Mouse (Mus musculus) 3T3-L1 (cell line): Measurements from ENCODE around the gene Ccdc78.
A peak's percentile ranks its signal among the peaks of the same experiment; 100 is the strongest.
"Not testable (repeated sequence)": the region's sequence is repeated elsewhere in the genome, so short reads cannot be mapped to it uniquely, and the experiment has no call there.

Experiments used
- DNase-seq: peaks from one replicate; pipeline ENCODE4 v3.0.0-alpha.2; 2015; ENCODE audit warnings: low read depth, low spot score

The Ccdc78 gene

DNA sequence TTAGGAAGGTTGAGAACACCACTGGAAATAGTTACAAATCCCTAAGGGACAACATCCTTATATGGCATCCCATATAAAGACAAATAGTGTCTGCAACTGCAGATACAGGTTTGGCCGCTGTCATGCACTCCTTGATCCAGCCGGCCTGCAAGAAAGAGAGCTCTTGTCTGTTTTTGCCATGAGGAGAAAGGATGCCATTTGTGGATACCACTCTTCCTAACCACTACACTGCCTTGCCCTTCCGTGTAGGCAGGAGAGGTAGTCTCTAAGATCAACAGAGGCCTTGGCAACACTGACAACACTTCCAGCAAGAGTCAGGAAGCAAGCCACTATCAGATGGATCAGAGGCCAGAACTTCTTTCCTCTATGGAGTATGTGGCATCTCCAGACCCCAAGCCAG is at the start of gene Ccdc78:
Ccdc78 (plus strand) TSS at position 301 of the 400 bp plus-strand sequence.
- DNase-seq: no peak

DNA sequence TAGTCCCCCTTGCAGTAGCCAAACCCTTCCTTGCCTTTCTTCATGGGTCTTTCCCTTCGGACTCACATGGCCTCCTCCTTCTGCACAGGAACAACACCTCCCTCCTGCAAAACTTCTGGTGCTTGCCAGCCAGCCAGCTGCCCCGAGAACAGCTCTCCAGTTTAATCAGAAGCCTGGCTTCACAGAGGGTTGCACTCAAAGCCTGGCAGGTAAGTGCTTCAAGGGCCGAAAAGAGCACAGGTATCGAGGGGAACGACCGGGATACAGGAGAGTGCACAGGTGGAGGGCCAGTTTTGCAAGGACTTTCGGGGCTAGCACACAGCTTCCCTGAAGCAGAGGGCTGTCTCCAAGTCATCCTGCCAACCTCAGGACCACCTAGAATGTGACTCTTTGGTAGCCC is 47.5 kb upstream of the Ccdc78 start:
- DNase-seq: no peak

DNA sequence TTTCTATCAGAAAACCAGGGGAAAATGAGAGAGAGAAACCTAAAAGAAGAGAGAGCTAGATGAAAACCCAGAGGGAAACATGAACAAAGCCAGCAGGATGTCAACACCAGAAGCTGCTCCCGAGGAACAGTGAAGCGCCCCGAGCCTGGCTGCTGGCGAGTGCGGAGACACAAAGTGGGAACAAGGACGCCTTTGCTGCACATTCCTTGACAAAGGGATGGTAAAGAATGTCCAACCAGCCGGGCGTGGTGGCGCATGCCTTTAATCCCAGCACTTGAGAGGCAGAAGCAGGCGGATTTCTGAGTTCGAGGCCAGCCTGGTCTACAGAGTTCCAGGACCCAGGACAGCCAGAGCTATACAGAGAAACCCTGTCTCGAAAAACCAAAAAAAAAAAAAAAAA is 44.9 kb upstream of the Ccdc78 start:
- not testable (repeated sequence) for DNase-seq

DNA sequence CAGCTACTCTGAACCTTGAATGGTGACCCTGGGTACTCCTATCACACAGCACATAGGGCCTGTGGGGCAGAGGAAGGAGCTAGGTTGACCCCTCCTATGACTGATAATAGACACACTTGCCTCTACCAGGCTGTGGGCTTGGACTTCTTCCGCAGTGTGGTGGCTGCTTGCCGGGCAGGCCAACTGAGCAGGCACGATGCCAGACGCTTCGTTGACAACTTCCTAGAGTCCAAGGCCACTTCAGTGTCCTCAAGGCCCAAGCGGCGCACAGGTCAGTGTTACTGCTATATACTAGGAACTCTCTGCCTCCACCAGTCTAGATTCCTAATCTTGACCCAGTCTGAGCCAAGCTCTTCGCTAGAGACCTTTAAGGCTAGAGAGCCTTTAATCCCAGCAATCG is 42.5 kb upstream of the Ccdc78 start:
- DNase-seq: no peak

DNA sequence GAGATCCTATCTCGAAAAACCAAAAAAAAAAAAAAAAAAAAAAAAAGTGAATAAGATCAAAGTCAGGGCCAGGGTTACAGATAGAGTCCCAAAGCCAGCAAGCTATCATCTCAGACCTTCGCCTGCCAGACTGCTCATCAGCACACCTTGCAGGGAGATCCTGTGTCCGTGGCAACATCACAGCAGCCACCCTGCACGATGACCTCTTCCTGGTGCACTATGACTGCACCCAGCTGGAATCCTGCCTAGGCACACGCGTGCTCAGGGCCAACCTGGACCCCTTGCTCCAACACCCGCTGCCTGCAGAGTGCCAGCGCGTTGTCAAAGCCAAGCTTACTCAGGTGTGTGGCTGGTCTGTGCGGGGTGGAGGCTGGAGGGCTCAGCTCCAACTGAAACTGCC is 42.1 kb upstream of the Ccdc78 start:
- DNase-seq: no peak

DNA sequence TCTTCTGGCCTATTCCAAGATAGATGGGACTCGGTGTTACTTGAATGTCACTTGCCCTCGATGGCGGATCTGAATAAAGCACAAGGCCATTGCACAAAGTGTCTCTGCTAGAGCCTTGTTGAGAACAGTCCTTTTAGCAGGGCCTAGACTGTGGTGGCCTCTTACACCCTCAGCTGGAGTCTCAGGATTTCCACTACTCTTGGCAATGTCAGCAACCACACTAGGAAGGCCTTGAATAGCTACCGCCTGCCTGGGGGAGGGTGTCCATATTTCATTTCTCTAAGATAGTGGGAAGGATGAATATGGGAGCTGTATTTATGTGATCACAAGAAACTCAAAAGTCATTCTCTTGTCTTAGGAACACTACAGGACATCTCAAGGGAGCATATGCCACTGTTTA is 38.1 kb upstream of the Ccdc78 start:
- no peak for DNase-seq

DNA sequence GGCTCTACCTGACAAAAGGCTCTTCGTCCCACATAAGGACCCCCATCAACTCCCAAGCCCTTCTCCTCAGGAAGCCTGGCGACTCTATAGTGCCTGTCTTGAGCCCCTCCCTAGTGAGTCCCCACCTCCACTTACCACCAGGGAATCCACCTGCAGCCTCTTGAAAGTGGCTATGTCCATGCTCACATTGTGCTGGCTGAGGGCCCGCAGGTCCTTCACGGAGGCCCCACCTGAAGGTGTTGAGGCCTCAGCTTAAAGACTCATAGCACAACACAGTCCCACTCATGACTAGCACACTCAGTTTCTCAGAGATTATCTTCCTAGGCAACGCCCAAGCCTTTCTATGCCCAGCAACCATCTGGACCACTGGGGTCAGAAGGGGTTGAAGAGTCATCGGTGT is 37.1 kb upstream of the Ccdc78 start:
- no peak for DNase-seq

DNA sequence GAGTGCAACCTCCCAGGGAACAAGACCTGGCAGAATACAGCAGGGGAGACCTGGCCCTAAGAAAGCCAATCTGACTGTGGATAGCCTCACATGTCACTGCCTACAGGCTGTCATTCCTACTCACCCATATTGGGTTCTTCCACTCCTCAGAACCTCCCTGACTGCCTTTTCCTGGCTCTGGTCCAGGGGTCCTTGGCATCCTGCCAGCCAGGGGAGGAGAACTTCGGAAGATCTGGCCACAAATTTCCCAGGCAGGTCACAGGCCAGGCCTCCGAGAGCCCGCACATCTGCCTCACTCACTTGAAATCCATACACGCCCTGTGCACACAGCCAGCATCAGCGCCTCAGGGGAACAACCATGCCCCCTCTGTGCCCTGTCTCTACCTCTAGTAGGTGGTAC is 34.9 kb upstream of the Ccdc78 start:
- peak; percentile 83 for DNase-seq

DNA sequence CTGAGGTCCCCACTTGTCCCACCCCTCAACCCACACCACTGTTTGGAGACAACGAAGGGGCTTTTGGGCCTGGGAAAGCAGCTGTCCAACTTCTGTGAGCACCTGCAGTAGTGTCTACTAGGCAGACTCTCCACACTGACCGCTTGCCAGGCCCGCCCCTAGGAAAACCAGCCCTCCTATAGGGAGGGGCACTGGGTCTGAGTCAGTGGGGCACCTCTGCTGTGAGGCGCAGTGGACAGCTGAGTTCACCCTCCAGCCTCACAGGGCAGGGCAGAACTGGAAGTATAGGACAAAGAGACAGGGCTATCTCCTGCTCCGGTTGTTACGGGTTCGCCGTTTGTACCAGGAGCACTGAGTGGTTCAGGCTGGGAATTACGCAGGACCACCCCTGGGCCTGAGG is 32.1 kb upstream of the Ccdc78 start, which contains the start of gene Msln:
Msln (minus strand) TSS at position 138 of the 400 bp plus-strand sequence.
- peak; percentile 86 for DNase-seq

DNA sequence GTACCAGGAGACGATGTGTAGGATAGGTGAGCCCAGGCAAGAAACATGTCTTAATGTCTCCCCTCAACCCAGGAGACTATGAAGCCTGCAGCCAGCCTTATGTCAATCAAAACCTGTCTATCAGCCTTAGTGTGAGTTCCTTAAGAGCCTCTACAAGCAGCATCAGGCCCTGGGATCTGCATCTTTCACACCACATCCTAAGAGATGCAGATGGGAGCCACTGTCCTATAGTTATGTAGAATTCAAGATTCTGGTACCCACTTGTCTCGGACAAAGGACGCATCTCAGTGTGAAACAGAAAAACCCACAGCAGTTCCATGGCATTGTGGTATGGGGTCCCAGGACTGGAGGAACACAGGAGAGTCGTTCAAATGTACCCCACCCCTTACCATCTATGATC is 31.3 kb upstream of the Ccdc78 start:
- no peak for DNase-seq

DNA sequence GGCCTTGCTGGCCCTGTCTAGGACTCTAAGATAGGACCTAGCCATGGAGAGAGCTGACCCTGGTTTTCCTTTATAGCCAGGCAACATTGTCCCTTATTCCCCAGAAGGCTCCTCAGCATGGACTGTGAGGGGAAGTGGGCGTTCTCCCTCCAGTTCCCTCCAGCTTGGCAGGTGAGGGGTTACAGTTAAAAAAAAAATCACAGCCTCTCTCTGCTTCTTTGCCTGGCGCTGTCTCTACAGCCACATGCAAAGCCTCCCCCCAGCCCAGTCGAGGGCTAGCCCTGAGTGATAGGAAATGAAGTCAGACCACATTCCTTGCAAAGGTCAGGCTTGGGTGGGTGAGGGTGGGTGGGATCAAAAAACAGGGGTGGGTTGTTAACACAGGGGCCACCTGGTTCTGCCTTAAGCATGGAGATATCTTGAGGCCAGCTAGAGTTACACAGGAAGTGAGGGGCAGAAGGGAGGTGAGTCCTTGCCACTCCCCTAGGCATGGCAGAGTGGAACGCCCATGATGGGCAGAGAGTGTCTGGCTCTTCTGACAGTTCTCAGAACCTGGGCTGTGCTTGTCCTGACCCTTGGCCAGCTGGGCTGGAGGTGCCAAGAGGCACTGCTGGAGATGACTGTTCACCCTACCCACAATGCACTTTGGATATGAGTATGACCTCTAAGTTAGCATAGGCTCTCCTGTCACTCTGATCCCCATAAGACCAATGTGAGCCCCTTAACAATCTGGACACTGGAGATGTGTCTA is 30.6 kb upstream of the Ccdc78 start:
- DNase-seq: peak; percentile 70

DNA sequence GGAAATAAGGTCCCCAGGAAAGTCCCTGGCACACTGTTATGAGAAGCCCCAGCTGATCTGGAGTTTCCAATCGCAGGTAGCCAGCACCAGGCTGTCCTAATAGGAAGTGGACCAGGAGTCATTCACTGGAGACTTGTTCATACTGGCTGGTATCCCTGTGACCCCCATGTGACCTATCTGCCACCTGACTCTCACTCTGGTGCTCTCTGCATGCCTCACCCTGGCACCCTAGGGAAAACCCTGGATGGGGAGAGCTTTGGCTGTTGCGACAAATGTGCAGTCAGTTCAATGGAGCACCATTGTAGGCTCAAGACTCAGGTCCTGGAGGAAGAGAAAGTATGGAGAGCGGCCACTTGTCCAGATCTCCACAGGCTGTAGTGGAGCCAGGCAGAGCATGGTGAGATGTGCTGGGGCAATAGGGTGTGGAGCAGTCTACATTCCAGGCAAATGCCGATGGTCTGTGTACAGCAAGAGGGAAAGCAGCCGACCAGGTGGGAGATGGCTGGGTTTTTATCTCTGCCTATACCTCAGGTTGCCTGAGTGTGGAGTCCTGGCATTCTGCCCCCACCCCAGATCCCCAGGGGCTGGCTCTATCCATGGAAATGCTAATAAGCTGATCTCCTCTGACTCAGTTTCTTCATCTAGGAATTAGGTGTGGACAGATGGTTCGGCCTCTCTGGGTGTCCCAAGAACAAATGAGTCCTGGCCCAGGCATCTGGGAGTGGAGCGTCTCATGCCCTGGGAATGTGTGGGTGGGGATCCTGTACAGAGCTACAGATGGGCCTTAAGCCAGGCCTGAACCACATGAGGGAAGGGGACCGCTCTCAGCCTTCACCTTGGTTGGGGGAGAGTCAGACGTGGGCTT is 29.8 kb upstream of the Ccdc78 start:
- DNase-seq: peak; percentile 97

DNA sequence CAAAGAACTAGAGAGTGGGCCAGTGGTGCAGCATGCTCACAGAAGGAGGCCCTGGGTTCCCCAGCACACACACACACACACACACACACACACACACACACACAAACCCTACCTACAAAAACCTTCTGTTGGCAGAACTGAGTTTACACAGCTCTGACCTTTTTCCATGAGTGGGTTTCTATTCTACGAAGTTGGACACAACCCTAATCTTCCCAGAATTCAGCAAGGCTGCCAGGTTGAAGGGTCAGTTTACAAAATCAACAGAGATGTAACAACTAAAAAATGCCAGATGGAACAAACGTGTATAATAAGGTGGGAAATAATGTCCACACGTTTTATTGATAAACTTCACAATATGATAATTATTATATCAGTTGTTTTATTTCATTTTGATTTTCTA is 28.7 kb upstream of the Ccdc78 start:
- peak; percentile 54 for DNase-seq

DNA sequence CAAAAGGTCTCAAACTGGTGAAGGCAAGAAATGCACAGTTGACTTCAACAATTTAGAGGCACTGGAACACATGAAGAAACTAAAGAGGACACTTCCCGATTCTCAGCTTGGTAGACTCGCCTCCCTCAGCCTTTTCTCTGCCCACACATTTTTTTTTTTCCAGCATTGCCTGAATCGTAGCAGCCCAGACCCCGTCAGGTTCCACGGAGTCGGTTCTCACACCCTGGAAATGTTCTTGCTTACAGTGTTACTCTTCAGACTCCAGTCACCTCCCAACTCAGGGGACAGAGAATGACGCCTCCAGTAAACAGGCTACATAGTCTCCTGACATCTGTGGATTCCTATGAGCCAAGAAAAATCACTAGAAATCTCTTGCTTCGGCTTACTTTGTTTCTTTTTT is 26.2 kb upstream of the Ccdc78 start:
- no peak for DNase-seq

DNA sequence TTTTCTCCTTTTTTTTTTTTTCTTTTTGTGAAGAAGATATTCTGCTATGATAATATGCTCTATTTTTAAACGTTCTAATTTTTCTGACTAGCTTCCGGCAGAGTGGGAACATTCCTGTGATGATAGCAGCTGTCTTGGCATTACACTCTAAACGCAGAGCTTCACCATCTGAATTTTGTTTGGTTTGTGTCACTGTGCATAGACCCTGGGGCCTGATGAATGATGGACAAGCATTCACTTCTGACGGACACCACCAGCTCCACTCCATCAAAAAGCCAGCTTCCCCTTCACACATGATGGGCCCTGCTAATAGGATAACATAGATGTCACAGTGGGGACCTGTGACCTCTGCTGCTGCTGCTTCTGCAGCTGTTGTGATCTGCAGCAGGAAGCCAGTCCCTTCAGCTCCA is 24.8 kb upstream of the Ccdc78 start:
- DNase-seq: no peak

DNA sequence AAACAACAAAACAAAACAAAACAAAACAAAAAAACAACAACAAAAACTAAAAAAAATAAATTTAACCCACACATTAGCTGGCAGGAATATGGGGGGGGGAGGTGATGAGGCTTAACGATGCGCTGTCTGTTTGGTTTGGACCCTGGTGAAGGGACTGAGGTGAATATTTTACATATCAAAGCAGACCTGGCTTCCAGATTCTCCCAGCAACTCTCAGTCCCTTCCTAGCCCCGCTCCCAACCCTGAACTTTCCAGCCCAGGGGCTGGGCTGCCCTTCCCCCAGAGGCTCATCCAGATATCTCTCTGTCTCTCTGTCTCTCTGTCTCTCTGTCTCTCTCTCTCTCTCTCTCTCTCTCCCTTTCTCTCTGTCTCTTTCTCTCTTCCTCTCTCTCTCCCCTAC is 23.8 kb upstream of the Ccdc78 start:
- DNase-seq: no peak

DNA sequence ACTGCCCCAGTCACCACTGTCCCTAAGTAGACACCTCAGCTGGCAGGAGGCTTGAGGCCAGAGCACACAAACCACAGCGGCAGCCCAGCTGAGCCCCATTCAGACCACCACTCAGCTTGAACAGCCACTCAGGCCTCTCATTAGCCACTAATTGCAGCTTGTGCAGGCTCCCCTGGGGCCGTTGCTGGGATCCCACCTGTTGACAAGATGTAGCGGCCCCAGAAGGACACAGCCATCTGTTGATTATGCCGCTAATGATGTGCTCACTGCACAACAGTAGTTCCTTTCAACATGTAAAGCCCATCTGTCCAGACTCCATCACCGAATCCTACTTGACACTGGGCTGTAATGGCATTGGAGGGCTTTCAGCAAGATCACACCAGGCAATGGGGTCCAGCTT is 20.5 kb upstream of the Ccdc78 start:
- no peak for DNase-seq

DNA sequence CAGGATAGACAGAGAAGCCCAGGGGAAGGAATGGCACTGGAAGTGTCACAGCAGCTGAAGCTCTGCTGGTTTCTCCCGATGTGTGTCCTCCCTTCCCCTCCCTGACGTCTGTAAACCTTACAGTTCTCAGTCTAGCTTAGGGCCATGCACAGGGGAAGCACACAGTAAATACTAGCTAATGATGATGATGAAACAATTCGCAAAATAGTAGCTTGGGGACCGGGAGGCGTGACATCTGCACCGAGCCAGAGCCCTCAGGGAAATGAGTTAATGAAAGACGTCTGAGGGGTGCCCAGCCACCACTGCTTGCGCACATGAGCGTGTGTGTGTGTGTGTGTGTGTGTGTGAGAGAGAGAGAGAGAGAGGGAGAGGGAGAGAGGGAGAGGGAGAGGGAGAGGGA is 17.0 kb upstream of the Ccdc78 start:
- DNase-seq: no peak

DNA sequence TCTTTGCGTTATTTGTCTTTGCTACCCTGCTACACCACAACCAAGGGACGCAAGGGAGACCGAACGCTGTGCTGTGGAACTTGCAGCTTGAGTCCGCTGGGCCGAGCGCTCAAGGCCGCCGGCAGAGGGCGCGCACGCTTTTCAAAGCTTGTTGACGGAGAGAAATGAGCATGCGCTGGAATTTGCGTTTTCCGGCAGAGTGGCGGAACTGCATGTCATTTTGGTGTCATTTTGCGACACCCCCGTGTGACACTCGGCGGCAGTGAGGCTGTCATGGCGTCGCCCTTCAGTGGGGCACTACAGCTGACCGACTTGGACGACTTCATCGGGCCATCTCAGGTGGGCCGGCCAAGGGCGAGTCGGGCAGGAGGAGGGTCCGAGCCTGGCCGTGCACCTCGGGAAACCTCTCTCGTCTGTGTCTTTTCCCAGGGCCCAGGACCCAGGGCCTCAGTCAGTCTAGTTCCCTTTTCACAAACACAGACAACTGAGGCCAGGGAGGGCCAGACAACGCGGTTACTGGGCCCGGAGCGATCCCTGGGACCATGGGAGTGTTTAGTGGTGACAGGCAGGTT is 12.7 kb upstream of the Ccdc78 start, which contains the start of gene Narfl:
Narfl (plus strand) TSS at position 228 of the 572 bp plus-strand sequence.
- DNase-seq: peak; percentile 99

DNA sequence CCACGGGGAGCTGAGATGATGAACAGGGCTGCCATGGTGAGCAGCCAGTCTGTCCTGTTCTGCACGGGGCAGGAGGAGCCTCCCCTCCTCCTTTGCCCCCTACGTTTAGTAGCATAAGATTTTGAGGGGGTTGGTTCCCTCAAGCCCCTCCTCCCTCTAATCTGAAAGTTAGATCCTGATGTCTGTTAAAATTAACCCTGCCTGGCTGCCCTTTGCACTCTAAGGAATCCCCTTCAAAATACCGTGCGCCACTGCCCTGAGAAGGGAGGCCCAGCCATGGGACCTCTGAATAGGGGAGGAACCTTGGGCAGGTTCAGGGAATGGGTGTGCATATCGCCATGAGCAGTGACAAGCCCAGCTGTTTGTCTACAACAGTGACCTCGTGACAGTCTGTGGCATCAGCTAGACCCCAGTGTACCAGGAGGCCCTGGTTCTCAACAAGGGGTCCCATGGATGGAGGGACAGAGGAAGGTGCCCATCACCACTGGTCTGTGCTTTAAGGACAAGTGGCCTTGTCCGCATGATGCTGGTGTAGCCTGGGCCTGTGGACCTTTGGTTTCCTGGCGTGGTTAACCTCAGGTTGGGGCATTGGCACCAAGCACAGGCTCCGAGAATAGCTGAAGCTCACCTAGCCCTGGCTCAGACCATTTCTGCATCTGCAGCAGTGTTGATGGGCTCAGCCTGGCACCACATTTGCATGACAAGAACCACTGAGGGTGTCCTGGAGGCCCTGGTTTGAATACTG is 10.9 kb upstream of the Ccdc78 start:
- no peak for DNase-seq

DNA sequence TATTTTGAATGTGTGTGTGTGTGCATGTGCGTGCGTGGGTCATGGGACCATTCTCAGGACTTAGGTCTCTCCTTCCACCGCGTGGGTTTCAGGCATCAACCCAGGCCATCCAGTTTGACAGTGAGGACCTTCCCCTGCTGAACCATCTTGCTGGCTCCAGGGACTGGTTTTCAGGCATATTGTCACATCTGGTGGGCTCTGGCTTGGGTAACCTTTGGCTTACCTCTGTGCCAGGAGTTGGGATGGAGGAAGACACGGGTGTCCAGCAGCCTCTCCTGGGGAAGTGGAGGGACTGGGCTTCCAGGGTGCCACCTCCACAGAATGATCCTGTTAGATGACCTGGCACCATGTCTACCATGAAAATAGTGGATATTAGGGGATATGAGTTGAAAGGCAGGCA is 8.4 kb upstream of the Ccdc78 start:
- DNase-seq: no peak

DNA sequence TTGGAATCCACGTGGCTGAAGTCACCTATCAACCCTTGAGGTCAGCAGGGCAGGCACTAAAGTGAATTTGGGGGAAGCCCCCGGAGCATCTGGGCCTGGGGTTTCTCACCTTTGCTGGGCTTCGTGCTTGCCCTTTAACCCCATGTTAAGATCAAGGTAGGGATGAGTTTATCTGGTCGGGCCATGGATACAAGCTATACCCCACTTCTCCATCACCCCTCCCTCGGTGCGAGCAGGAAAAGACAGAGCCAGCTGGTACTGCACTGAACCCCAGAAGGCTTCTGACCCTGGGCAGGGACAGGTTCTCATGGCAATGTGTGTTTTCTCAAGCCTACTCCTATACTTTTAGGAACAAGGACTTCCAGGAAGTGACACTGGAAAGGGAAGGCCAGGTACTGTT is 5.0 kb upstream of the Ccdc78 start:
- no peak for DNase-seq
